Mouse (Mus musculus): Measurements from ENCODE around the gene Spon2. TPM values are rescaled to one million over a fixed set of nuclear protein-coding genes. Genes with fewer than 3 reads are reported as not detected.

The Spon2 gene
- total RNA-seq, 2 experiments from 2014 or later = 15.1 to 35.0 TPM

Other genes starting within 250 kb of the Spon2 start
- gene Ywhah, start 199.6 kb downstream of the Spon2 start, total RNA-seq (2014; fragmentation: Nextera tagmentation) = 240 and 310 TPM in 2 replicates
- gene Ywhah, start 199.6 kb downstream of the Spon2 start, total RNA-seq (2017) = 135 and 160 TPM in 2 replicates
- gene Slc5a1, start 114.2 kb downstream of the Spon2 start, total RNA-seq (2014; fragmentation: Nextera tagmentation) = not detected in 2 replicates
- gene Slc5a1, start 114.2 kb downstream of the Spon2 start, total RNA-seq (2017) = not detected in 2 replicates
- gene Ctbp1, start 56.5 kb upstream of the Spon2 start, total RNA-seq (2014; fragmentation: Nextera tagmentation) = 208 and 216 TPM in 2 replicates
- 136 and 192 TPM in 2 replicates for gene Ctbp1, start 56.5 kb upstream of the Spon2 start, total RNA-seq (2017)
- gene Maea, start 117.1 kb upstream of the Spon2 start, total RNA-seq (2014; fragmentation: Nextera tagmentation) = 60.4 and 69.2 TPM in 2 replicates
- 218 and 226 TPM in 2 replicates for gene Maea, start 117.1 kb upstream of the Spon2 start, total RNA-seq (2017)
- gene Uvssa, start 160.1 kb upstream of the Spon2 start, total RNA-seq (2014; fragmentation: Nextera tagmentation) = 9.5 and 13.2 TPM in 2 replicates
- 4.9 and 6.2 TPM in 2 replicates for gene Uvssa, start 160.1 kb upstream of the Spon2 start, total RNA-seq (2017)
- gene Nkx1-1, start 215.5 kb upstream of the Spon2 start, total RNA-seq (2014; fragmentation: Nextera tagmentation) = not detected in 2 replicates
- gene Nkx1-1, start 215.5 kb upstream of the Spon2 start, total RNA-seq (2017) = not detected in 2 replicates

Data from megakaryocyte-erythroid progenitor cell, adult 5-6 weeks (primary cell).